Mouse (Mus musculus): Measurements from ENCODE around the gene Cbx8.
A peak's percentile ranks its signal among the peaks of the same experiment; 100 is the strongest.

The Cbx8 gene

GRCm38 (mm10) chr11:119040600-119041324, at the start of gene Cbx8:
Gene Cbx8 (minus strand): TSS chr11:119040969.
- peak; percentile 95 for DNase-seq

DNA sequence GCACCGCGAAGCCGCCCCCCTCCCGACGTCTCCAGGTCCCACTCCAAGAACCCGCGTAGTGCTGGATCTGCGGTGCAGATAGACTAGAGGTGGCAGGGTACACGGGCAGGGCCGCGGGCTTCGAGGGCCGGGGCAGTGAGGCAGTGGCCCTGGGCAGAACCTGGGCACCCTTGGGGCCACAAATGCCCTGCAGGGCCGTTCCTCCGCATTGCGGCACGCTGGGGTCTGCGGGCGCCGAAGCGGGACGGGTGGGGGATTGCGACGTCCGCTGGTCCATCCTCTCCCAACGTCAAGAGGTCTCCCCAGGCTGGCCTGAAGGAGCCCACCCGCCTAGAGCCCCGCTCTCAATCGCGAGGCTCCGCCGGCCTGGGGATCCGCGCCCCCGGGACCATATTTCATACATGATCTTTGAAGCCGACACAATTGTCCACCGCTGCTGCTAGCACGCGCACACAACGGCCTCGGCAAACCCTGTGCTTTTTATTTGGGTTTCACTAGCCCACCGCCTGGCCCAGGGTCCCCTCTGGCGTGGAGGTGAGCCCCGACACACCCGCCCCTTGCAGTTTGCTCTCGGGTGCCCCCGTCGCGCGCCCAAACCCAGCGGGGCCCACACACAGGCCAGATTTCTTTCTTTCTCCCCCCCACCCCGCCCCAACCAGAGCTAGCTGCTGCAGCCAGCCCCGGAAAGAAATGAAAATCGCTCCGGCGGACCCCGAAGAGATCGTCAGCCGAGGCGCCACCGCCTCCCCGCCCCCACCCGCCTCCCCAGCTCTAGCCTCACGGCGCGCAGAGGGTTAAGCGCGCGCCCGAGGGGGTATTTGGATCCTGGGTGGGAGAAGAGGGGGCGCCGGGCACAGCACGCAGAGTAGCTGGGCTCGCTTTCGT, 49.5 kb upstream of the Cbx8 start:
- no peak for DNase-seq

- DNase-seq = no peak
These were observed 48.7 kb upstream of the Cbx8 start for GRCm38 (mm10) chr11:119089235-119090075.

DNA sequence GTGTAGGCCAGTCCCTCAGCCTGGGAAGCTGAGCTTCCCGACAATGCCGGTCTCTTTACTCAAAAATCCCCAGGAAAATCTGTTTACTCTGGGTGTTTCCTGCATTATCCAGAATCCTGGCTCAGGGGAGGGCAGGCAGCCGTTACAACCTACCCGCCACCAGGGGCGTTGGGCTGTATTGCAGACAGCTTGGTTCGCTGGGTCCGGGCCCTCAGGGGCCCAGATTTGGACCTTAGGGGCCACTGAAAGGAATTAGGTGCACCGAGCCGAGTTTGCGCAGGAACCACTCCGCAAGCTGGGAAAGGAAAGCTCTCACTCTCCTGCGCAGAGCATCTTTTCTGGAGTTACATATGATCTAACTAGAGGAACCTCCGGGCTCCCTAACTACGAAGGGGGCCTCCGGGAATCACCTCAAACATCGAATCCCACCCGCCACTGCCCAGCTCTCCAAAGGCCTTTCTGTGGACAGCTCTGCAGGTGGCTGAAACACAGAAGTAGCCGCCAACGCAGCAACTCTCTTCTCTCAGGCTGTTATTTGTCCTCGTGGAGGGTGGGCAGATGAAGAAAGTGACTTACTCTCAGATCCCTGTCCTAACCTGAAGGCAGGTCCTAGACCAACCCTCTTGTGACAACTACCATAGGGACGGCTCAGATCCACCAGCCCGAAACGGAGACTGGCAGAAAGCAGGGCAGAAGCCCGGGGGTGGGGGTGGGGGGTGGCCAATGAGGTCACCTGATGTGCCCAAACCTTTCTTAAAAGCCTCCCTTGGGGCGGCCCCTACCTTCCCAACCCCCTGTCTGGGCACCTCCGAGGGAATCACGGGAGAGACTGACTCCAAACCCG, 47.8 kb upstream of the Cbx8 start:
- peak; percentile 17 for DNase-seq

DNA sequence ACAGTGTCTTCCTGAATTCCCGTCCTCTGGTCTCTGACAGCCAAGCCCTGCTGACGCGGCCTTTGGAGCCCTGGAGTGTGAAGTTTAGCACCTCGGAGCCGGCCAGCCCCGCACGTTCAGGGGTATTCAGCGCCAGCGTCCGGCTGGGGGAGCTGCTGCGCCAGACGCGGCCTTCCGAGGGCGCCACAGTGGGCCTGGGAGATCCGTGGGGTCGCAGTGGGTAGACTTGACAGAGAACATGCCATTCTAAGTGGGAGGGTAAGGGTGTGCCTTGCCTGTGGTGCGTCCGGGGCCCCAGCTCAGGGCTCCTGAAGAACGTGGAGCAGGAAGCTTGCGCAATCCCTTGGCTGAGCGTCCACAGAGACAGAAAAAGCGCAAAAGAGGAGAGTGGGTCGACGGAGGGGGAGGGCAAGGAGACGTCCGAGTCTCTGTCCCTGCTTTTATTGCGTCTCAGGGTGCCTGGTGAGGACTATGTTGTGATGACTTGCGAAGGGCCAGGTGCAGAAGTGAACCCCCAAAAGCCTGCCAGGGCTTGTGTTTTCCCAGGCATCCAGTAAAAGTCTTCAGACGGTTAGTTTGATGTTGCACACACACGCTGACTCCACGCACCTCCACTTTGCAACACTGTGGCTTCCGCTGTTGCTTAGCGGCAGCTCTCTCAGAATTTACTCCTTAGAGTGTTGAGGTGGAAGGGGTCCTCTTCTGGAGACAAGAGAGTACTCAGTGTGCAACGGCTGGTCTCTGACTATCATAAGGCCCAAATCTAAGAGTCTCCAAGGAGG, 46.7 kb upstream of the Cbx8 start:
- DNase-seq = peak; percentile 35

- peak; percentile 90 for DNase-seq
These were observed 45.6 kb upstream of the Cbx8 start, which contains the start of gene Cbx4 for GRCm38 (mm10) chr11:119086144-119086971. Gene Cbx4 (minus strand): TSS chr11:119086221.

DNA sequence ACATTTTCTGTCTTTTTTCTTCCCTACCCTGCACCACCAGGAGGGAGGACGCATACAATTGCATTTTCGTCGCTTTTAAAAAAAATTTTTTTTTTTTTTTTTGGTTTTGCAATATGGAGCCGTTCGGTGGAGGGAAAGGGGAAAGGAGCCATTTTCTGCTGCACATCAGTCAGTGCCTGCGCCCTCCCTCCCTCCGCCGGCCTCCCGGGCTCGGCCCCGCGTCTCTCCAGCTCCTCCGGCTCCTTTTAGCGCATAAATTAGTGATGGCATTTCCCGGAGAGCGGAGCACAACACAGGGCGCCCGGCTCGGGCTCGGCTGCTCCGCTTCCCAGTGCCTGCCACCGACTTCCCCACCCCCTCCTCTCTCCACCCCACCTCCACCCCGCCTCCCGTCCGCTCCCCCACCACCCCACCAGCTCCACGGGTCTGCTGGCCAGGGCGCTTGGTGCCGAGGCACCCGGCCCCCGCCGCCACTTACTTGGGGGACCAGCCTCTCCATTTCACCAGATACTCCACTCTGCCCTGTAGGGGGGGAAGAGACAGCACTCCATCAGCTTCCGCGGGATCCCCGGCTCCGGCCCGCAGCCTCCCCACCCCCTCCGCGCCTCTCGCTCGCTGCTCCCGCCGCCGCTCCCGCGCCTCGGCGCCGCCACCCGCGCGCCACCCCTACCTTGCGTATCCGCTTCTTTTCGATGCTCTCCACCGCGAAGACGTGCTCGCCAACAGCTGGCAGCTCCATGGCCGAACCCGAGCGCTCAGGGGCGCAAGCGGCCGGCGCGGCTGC, 44.7 kb upstream of the Cbx8 start:
- DNase-seq = peak; percentile 65

DNA sequence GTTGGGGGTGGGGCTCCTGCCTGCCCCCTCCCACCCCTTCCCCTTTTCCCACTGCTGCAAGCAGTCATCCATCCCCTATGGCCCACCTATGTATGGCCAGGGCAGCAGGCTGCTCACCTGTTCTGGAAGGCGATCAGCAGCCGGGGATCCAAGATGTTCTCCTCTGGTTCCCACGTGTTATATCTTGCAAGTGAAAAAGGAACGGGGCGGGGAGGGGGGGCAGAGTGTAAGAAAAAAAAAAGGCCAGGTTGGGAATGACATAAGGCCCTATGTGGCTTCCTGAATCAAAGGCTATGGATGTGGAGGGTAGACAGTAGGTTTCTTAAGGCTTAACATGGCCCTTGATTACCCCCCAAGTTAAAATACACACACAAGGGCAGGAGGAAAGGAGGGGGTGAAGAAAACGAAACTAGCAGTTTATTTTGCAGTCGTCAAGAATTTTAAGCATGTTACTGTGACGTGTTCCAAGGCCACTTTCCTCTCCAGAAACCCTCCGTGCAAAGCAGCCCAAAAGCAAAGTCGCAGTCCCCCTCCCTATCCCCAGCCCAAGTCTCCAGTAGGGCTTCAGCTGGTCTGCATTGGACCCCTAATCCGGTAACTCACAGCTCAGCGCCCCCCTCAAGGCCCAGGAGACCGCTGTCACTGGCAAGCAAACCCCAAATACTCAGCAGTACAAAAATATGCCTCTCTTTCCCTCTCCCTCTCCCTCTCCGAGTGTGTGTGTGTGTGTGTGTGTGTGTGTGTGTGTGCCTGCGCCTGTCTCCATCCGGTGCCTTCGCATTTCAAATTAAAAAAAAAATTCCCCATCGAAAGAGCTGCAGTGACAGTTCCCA, 43.9 kb upstream of the Cbx8 start:
- no peak for DNase-seq

- DNase-seq = peak; percentile 36
These were observed 43.1 kb upstream of the Cbx8 start for GRCm38 (mm10) chr11:119083724-119084445.

- DNase-seq = no peak
These were observed 42.1 kb upstream of the Cbx8 start for GRCm38 (mm10) chr11:119082638-119083599.

DNA sequence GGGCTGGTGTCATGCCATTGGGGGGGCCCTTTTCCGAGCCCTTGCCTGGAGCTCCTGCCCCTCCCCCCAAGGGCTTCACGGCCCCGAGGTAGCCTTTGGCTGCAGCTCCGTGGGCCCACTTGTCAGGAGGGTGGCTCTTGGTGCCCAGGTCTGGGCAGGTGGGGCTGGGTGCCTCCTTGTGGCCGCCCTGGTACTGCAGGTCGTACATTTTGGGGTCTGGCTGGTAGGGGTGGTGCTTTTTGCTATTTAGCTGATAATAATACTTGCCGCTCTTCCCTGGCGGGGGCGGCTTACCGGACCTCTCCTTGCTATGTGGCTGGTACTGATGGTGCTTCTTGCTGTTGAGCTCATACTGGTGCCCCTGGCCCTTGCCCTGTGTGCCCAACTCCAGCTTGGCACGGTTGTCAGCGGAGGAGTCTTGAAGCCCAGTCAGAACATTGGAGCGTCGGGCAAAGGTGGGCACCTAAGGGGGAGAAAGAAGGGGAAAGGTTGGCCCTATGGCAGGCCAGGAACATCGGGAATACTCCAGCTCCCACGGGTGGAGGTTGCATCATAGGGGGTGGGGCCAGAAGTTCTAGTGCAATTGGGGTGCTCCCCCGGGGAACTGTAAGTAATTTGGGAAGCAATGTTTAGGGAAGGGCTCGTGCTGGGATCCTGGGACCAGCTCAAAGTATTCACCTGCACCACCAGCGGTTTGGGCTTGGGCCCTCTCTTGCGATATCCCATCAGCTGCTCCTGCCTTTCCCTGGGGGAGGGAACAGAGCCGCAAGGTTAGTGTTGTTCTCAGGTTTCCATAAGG, 41.3 kb upstream of the Cbx8 start:
- no peak for DNase-seq

DNA sequence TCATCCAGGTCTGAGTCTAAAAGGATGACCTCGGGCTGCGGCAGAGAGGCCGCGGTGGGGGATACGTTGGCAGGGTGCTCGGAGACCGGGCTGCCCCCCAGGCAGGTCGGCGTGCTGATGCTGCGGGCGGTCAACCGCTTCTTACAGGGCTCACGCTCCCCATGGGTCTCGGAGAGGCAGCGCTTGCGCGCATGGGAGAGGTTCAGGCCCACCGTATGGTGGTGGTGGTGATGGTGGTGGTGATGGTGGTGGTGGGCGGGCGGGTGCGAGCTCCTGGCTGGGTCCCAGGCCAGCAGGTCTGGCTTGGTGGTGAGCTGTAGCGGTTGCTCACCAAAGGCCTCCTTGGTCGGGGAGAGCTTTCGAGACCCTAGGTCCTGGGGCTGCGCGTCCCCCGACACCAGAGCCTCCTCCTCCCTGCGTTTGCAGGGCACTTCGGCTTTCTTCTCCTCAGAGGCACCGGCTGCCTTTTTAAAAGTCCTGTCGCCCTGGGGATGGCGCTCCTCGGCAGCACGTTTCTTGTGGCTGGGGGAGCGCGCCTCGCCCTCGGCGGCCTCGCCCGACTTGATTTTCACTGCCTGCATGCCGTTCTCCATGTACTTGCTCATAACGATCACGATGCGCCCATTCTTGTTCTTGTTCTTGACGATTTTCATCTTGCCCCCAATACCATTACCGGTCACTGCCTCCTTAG, 40.5 kb upstream of the Cbx8 start:
- DNase-seq = no peak

DNA sequence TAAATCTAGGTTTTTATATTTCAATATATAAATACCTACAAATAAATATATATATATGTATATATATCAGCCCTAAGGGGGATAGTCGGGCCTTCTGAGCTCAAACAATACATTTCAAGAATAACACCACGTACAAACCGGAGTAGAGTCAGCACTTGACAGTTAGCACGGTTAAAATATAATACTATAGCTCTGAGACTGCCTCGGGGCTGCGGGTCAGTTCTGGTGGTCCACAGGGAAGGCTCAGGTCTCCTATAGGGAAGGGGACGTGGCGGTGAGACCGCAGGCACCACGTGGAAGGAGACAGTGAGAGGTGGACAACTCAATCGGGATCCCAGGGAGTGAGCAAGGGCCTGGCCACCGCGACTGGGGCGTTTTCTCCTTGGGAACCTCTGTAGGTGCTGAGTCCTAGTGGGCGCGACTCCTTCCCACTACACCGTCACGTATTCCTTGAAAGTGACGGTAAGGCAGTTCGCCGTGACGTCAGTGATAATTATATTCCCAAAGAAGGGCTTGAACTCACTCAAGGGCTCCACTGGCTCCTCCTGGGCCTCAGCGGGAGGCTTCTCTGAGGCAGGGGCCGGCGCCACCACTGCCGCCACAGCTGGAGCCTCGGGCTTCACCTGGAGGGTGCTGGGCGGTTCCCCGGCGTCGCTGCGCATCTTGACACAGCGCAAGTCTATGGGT, 39.8 kb upstream of the Cbx8 start:
- DNase-seq = no peak

DNA sequence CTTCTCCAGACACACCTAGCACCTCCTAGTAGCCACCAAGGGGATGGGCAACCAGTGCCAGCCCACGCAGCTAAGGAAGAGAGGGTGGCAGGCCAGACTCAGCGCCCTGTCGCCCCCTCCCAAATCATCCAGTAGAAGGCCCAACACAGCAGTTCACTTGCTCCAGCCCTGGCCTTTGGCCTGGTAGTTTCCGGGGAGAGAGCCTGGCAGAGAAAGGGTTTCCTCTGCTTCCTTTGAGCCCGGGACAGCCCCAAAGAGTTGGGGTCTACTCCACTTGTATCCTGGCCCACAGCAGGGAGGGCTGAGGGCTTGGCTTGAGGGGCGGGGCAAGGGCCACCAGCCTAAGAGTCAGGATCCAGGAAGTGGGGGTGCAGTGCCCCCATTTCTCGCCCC, 38.7 kb upstream of the Cbx8 start:
- no peak for DNase-seq
